Mouse (Mus musculus) forebrain, embryonic 16.5 days (tissue): ENCODE measurements around the gene Plce1. TPM values are rescaled to one million over a fixed set of nuclear protein-coding genes. Genes with fewer than 3 reads are reported as not detected.

Experiments used
- ATAC-seq: fragments of 200-750 bp; cut with Nextera tagmentation; 2 replicates; pipeline ENCODE4 v1.8.0; 2017; ENCODE audit warnings: mild to moderate bottlenecking, moderate library complexity
- H3K27ac ChIP-seq: fragments of 300-500 bp; sonication (generic); 2 replicates; pipeline ENCODE4 v1.5.1; 2014; ENCODE audit warnings: low read length, control low read depth
- H3K27me3 ChIP-seq: fragments of 300-500 bp; sonication (generic); replicated peaks from 2 replicates; pipeline ENCODE4 v1.6.1; 2014; ENCODE audit warnings: low read length; ENCODE audit not compliant: control insufficient read depth, insufficient read depth
- H3K36me3 ChIP-seq: fragments of 300-500 bp; sonication (generic); 2 replicates; pipeline ENCODE4 v1.6.1; 2014; ENCODE audit not compliant: control insufficient read depth, insufficient read depth
- H3K4me1 ChIP-seq: fragments of 300-500 bp; sonication (generic); replicated peaks from 2 replicates; pipeline ENCODE4 v1.6.1; 2014; ENCODE audit warnings: low read length; ENCODE audit not compliant: control insufficient read depth, insufficient read depth
- H3K4me2 ChIP-seq: fragments of 300-500 bp; sonication (generic); 2 replicates; pipeline ENCODE4 v1.6.1; 2014; ENCODE audit warnings: mild to moderate bottlenecking, low read length, control low read depth
- H3K4me3 ChIP-seq: fragments of 300-500 bp; sonication (generic); replicated peaks from 2 replicates; pipeline ENCODE4 v1.5.1; 2014; ENCODE audit warnings: mild to moderate bottlenecking, low read length, control low read depth
- H3K9ac ChIP-seq: fragments of 300-500 bp; sonication (generic); replicated peaks from 2 replicates; pipeline ENCODE4 v1.6.1; 2014; ENCODE audit warnings: low read depth, low read length, control low read depth
- H3K9me3 ChIP-seq: fragments of 300-500 bp; sonication (generic); 2 replicates; pipeline ENCODE4 v1.6.1; 2016; ENCODE audit warnings: low read length; ENCODE audit not compliant: control insufficient read depth
- WGBS: fragments of 180-500 bp; shearing (Covaris S2); extraction: QIAGEN DNeasy Blood & Tissue Kit; methylation state at CpG from one replicate; pipeline ENCODE4 v1.1.7; 2014; 5-methylcytosine and 5-hydroxymethylcytosine counted together
- polyA plus RNA-seq: library from polyadenylated mRNA; unstranded; fragments of >200 nt; fragmentation: Nextera tagmentation; extraction: Ambion mirVana; gene quantifications from 2 replicates; pipeline ENCODE4 v1.2.1, GENCODE M21; 2015

Plce1 gene
- polyA plus RNA-seq, 1 experiment from 2014 or later: 3.8 TPM

GRCm38 (mm10) chr19:38820186-38820804, 339.4 kb downstream of the Plce1 start:
- no peaks in the 10 kb centered on the region for H3K9me3 ChIP-seq
- H3K4me3 ChIP-seq: no peak overlapping the region
- WGBS: 92% methylated on average over 4 of the region's 4 CpGs
- H3K27ac ChIP-seq: no peak overlapping the region
- H3K4me1 ChIP-seq: peaks cover 15% of the 10 kb centered on the region
- peaks cover 3% of the 10 kb centered on the region for H3K36me3 ChIP-seq
- ATAC-seq: no peak
- H3K27me3 ChIP-seq: no peaks in the 10 kb centered on the region
- no peak overlapping the region for H3K9ac ChIP-seq
- H3K4me2 ChIP-seq: no peak overlapping the region

- Histone ChIP-seq H3K27ac (no peak overlapping the region), H3K9ac (no peak overlapping the region), H3K4me1 (peaks cover 9% of the 10 kb centered on the region), H3K27me3 (no peaks in the 10 kb centered on the region), H3K4me2 (no peak overlapping the region), H3K4me3 (no peak overlapping the region), H3K36me3 (no peaks in the 10 kb centered on the region), H3K9me3 (no peaks in the 10 kb centered on the region)
- WGBS: 72% methylated on average over 1 of the region's 1 CpGs
- no peak for ATAC-seq
Observed at GRCm38 (mm10) chr19:38833224-38833623, 352.3 kb downstream of the Plce1 start.

Other genes with a start within 250 kb of the Plce1 start
- gene Lgi1, start 216.6 kb upstream of the Plce1 start, polyA plus RNA-seq: 15.5 and 19.1 TPM in 2 replicates
- 1.3 and 1.6 TPM in 2 replicates for gene Slc35g1, start 85.1 kb upstream of the Plce1 start, polyA plus RNA-seq